Mouse (Mus musculus) A20 (cell line): ENCODE results near the gene Acat2.
"Not testable (repeated sequence)": the region's sequence is repeated elsewhere in the genome, so short reads cannot be mapped to it uniquely, and the experiment has no call there.

ENCODE experiments used
- DNase-seq: peaks from one replicate; pipeline ENCODE4 v3.0.0-alpha.2; 2011; ENCODE audit warnings: low read depth, low spot score

The Acat2 gene

GRCm38 (mm10) chr17:12906436-12906835 lies 54.1 kb downstream of the Acat2 start:
- no peak for DNase-seq

DNA sequence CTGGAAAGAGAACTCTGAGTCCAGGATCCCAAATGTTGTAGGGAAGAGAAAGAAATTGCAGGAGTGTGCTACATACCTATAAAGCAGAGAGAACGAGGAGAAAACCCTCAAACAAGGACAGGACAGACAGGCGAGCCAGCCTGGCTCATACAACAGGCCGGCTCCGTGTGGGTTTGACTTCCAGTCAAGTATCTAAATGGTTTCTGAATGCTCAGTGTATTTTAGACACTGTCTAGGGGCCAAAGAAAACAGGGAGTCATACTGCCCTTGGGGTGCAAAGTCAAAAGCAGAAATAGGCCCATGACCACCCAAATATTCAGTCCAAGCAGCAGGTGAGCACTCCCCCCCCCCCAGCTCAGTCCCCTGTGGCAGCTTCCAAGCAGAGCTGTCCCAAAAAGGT lies 54.7 kb downstream of the Acat2 start:
- DNase-seq: no peak

- no peak for DNase-seq
These were observed 56.2 kb downstream of the Acat2 start for GRCm38 (mm10) chr17:12904349-12904748.

DNA sequence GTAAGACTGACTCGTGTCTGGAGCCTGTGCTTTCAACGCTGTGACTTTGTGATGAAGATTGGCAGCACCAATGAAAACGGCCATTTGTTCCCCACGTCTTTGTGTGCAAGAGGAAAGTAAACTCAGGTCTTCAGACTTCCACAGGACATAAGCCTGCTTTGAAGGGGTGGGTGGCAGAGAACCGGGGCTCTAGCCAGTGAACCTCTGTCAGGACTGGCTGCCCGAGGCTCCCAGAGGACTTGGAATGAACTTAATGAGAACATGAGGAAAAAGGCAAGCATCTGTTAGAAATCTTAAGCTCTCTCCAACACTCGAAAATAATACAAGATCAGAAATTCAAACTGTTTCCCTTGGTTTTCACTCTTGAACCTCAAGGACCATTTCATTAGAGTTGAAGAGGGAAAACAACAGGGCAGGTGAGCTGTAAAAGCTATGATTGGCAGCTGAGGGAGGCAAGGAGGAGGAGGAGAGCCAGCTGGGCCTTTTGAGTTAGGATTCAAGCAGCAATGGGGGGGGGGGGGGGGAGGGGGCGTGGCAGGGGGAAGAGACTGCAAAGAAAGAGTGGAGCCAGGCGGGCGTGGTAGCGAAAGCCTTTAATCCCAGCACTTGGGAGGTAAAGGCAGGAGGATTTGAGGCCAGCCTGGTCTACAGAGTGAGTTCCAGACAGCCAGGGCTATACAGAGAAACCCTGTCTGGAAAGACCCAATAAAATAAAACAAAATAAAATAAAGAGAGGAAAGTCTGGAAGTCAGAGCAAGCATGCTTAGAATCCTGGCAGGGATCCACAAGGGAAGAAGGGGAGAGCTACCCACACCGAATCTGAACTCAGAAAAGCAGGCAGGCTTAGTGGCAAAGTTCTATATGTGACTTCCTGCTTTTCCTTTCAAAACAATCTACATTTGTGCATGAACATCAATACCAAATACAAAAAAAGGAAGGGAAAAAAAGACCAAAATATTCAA lies 56.9 kb downstream of the Acat2 start:
- DNase-seq: no peak

DNA sequence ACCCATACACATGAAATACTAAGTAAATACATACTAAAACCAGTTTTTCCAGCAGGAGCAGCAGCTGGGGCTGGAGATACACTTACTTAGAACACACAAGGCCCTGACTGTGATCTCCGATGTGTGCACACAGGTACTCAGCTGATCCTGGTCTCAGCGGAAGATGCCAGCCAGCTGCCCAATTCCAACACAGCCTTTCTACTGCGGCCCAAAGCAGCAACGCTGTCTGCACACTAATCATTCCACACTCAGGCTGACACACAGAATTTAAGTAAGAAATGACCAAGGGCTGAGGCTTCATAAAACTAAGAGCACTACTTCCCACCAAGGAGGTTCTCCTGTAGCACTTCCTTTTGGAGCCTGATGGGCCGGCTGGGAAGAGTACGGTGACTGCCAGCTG lies 58.3 kb downstream of the Acat2 start:
- no peak for DNase-seq

DNA sequence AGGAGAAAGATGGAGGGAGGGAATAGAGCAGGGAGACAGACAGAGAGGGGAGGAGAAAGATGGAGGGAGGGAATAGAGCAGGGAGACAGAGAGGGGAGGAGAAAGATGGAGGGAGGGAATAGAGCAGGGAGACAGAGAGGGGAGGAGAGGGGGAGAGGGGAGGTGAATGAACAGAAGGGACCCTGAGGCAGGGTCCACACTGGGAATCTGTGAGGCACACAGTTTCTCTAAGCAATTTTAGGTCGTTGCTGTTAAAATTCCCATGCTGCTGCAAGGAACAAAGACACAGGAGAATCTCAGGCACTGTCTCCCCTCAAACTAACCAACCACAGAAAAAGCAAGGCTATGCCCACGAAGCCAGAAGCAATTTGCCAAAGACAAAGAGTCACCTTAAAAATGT lies 61.9 kb downstream of the Acat2 start:
- DNase-seq: not testable (repeated sequence)

- no peak for DNase-seq
These were observed 62.9 kb downstream of the Acat2 start for GRCm38 (mm10) chr17:12897674-12898073.
